Mouse (Mus musculus): ENCODE data around the gene Olfr324. TPM values are rescaled to one million over a fixed set of nuclear protein-coding genes. Genes with fewer than 3 reads are reported as not detected.

Olfr324 gene
- polyA plus RNA-seq, 1 experiment: not detected

GRCm38 (mm10) chr11:58641638-58642358 is 46.9 kb downstream of the Olfr324 start:
- Histone ChIP-seq H3K79me2 (ENCODE audit: control insufficient read depth, insufficient read depth) (no peaks in the 10 kb centered on the region), H3ac (ENCODE audit: control insufficient read depth, insufficient read length) (no peak overlapping the region), H3K4me3 (no peak overlapping the region), H3K4me2 (ENCODE audit: low read depth) (no peak overlapping the region), H3K36me3 (ENCODE audit: control insufficient read depth, insufficient read depth) (no peaks in the 10 kb centered on the region), H3K27me3 (ENCODE audit: control insufficient read depth, insufficient read depth, insufficient read length) (peaks cover 13% of the 10 kb centered on the region)
- TF ChIP-seq MAX (IDR thresholded peaks at IDR 0.05; ENCODE audit: low read depth): no peak
- TF ChIP-seq POLR2AphosphoS2 (IDR thresholded peaks at IDR 0.05; ENCODE audit: insufficient read length, low read depth): no peak
- TF ChIP-seq USF1 (IDR thresholded peaks at IDR 0.05; ENCODE audit: low read depth): no peak
- TF ChIP-seq E2F4 (IDR thresholded peaks at IDR 0.05; ENCODE audit: insufficient read depth): no peak
- TF ChIP-seq TCF12 (IDR thresholded peaks at IDR 0.05; ENCODE audit: insufficient read depth, poor library complexity, severe bottlenecking): no peak
- no peak for TF ChIP-seq CEBPB (IDR thresholded peaks at IDR 0.05; ENCODE audit: insufficient read depth, poor library complexity, severe bottlenecking)
- no peak for TF ChIP-seq SRF (IDR thresholded peaks at IDR 0.05; ENCODE audit: control insufficient read depth, insufficient read length, low read depth)
- no peak for TF ChIP-seq MYOG (IDR thresholded peaks at IDR 0.05; ENCODE audit: control insufficient read depth in 1 of 3, insufficient read depth in 1 of 3, insufficient read length in 2 of 3, low read depth in 2 of 3)
- TF ChIP-seq MYOD1 (IDR thresholded peaks at IDR 0.05; ENCODE audit: control insufficient read depth in 1 of 3, insufficient read length in 2 of 3, low read depth in 2 of 3): no peak
- no peak for TF ChIP-seq POLR2A (IDR thresholded peaks at IDR 0.05; ENCODE audit: insufficient read length, low read depth)
- no peak for TF ChIP-seq TCF3 (IDR thresholded peaks at IDR 0.05; ENCODE audit: insufficient read length, low read depth)
- TF ChIP-seq REST (IDR thresholded peaks at IDR 0.05; ENCODE audit: insufficient read depth, insufficient read length): no peak

- no peak for TF ChIP-seq SRF (IDR thresholded peaks at IDR 0.05; ENCODE audit: control insufficient read depth, insufficient read length, low read depth)
- no peak for TF ChIP-seq REST (IDR thresholded peaks at IDR 0.05; ENCODE audit: insufficient read depth, insufficient read length)
- no peak for TF ChIP-seq CEBPB (IDR thresholded peaks at IDR 0.05; ENCODE audit: insufficient read depth, poor library complexity, severe bottlenecking)
- no peak for TF ChIP-seq MYOD1 (IDR thresholded peaks at IDR 0.05; ENCODE audit: control insufficient read depth in 1 of 3, insufficient read length in 2 of 3, low read depth in 2 of 3)
- TF ChIP-seq MYOG (IDR thresholded peaks at IDR 0.05; ENCODE audit: control insufficient read depth in 1 of 3, insufficient read depth in 1 of 3, insufficient read length in 2 of 3, low read depth in 2 of 3): no peak
- no peak for TF ChIP-seq TCF3 (IDR thresholded peaks at IDR 0.05; ENCODE audit: insufficient read length, low read depth)
- TF ChIP-seq USF1 (IDR thresholded peaks at IDR 0.05; ENCODE audit: low read depth): no peak
- TF ChIP-seq TCF12 (IDR thresholded peaks at IDR 0.05; ENCODE audit: insufficient read depth, poor library complexity, severe bottlenecking): no peak
- no peak for TF ChIP-seq POLR2A (IDR thresholded peaks at IDR 0.05; ENCODE audit: insufficient read length, low read depth)
- no peak for TF ChIP-seq E2F4 (IDR thresholded peaks at IDR 0.05; ENCODE audit: insufficient read depth)
- TF ChIP-seq POLR2AphosphoS2 (IDR thresholded peaks at IDR 0.05; ENCODE audit: insufficient read length, low read depth): no peak
- TF ChIP-seq MAX (IDR thresholded peaks at IDR 0.05; ENCODE audit: low read depth): no peak
- no peaks in the 10 kb centered on the region for H3K79me2 ChIP-seq (ENCODE audit: control insufficient read depth, insufficient read depth)
- H3K4me3 ChIP-seq: no peak overlapping the region
- no peak overlapping the region for H3K4me2 ChIP-seq (ENCODE audit: low read depth)
- H3ac ChIP-seq (ENCODE audit: control insufficient read depth, insufficient read length): no peak overlapping the region
- H3K27me3 ChIP-seq (ENCODE audit: control insufficient read depth, insufficient read depth, insufficient read length): peaks cover 13% of the 10 kb centered on the region
- H3K36me3 ChIP-seq (ENCODE audit: control insufficient read depth, insufficient read depth): no peaks in the 10 kb centered on the region
Observed at GRCm38 (mm10) chr11:58643350-58643749, 48.4 kb downstream of the Olfr324 start.

Other genes with a start within 250 kb of the Olfr324 start
- gene Lypd8, start 216.1 kb upstream of the Olfr324 start, polyA plus RNA-seq (2012; fragmentation: generic; extraction: Trizol): not detected
- gene 1810065E05Rik, start 174.0 kb upstream of the Olfr324 start, polyA plus RNA-seq (2012; fragmentation: generic; extraction: Trizol): not detected
- gene Gm12253, start 162.6 kb upstream of the Olfr324 start, polyA plus RNA-seq (2012; fragmentation: generic; extraction: Trizol): not detected
- not detected for gene Lypd9, start 142.2 kb upstream of the Olfr324 start, polyA plus RNA-seq (2012; fragmentation: generic; extraction: Trizol)
- not detected for gene Olfr30, start 132.8 kb upstream of the Olfr324 start, polyA plus RNA-seq (2012; fragmentation: generic; extraction: Trizol)
- not detected for gene Olfr332, start 102.6 kb upstream of the Olfr324 start, polyA plus RNA-seq (2012; fragmentation: generic; extraction: Trizol)
- gene Olfr331, start 92.5 kb upstream of the Olfr324 start, polyA plus RNA-seq (2012; fragmentation: generic; extraction: Trizol): not detected
- gene Olfr330, start 60.3 kb upstream of the Olfr324 start, polyA plus RNA-seq (2012; fragmentation: generic; extraction: Trizol): not detected
- not detected for gene Olfr329-ps, start 48.7 kb upstream of the Olfr324 start, polyA plus RNA-seq (2012; fragmentation: generic; extraction: Trizol)
- gene Olfr328, start 39.5 kb upstream of the Olfr324 start, polyA plus RNA-seq (2012; fragmentation: generic; extraction: Trizol): not detected
- not detected for gene Olfr224, start 24.6 kb upstream of the Olfr324 start, polyA plus RNA-seq (2012; fragmentation: generic; extraction: Trizol)
- not detected for gene Olfr325, start 17.4 kb upstream of the Olfr324 start, polyA plus RNA-seq (2012; fragmentation: generic; extraction: Trizol)
- gene 2210407C18Rik, start 21.0 kb downstream of the Olfr324 start, polyA plus RNA-seq (2012; fragmentation: generic; extraction: Trizol): not detected
- not detected for gene Olfr323, start 35.4 kb downstream of the Olfr324 start, polyA plus RNA-seq (2012; fragmentation: generic; extraction: Trizol)
- gene Trim58, start 45.4 kb downstream of the Olfr324 start, polyA plus RNA-seq (2012; fragmentation: generic; extraction: Trizol): not detected
- not detected for gene Olfr322, start 63.7 kb downstream of the Olfr324 start, polyA plus RNA-seq (2012; fragmentation: generic; extraction: Trizol)
- not detected for gene Olfr320, start 86.0 kb downstream of the Olfr324 start, polyA plus RNA-seq (2012; fragmentation: generic; extraction: Trizol)
- gene Olfr319, start 104.0 kb downstream of the Olfr324 start, polyA plus RNA-seq (2012; fragmentation: generic; extraction: Trizol): not detected
- gene Olfr318, start 128.9 kb downstream of the Olfr324 start, polyA plus RNA-seq (2012; fragmentation: generic; extraction: Trizol): not detected
- gene Olfr317, start 144.1 kb downstream of the Olfr324 start, polyA plus RNA-seq (2012; fragmentation: generic; extraction: Trizol): not detected
- not detected for gene Olfr316, start 157.6 kb downstream of the Olfr324 start, polyA plus RNA-seq (2012; fragmentation: generic; extraction: Trizol)
- gene Olfr315, start 178.1 kb downstream of the Olfr324 start, polyA plus RNA-seq (2012; fragmentation: generic; extraction: Trizol): not detected
- not detected for gene Olfr314, start 187.8 kb downstream of the Olfr324 start, polyA plus RNA-seq (2012; fragmentation: generic; extraction: Trizol)
- gene Fam183b, start 206.8 kb downstream of the Olfr324 start, polyA plus RNA-seq (2012; fragmentation: generic; extraction: Trizol): not detected
- gene Olfr313, start 219.9 kb downstream of the Olfr324 start, polyA plus RNA-seq (2012; fragmentation: generic; extraction: Trizol): not detected
- not detected for gene Olfr312, start 234.1 kb downstream of the Olfr324 start, polyA plus RNA-seq (2012; fragmentation: generic; extraction: Trizol)
- gene Olfr311, start 244.1 kb downstream of the Olfr324 start, polyA plus RNA-seq (2012; fragmentation: generic; extraction: Trizol): not detected